Mouse (Mus musculus): ENCODE data around the gene Ddhd1.

Gene Ddhd1

DNA sequence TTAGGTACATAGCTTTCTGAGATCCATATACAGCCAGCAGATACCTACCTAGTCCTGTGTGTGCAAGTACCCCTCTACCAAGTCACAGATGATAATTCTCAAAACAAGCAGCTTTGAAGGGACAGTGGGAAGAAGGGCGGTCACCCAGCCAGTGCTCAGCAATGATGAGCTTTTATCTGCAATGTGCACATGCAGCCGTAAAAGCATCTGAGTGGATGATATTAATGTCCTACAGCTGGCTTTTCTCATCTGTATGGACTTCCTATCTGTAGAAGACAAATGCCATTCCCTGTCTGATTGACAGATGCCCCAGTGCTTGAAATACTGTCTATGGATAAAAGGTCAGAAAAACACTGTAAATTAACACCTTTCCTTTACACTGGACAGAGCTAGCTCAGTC lies 4.2 kb downstream of the Ddhd1 start:
- peaks cover 9% of the 10 kb centered on the region for H3K27me3 ChIP-seq (ENCODE audit: insufficient read depth, low read length)
- H3K9me3 ChIP-seq (ENCODE audit: low read length), result no peaks in the 10 kb centered on the region
- H3K36me3 ChIP-seq (ENCODE audit: insufficient read depth, low read length), result no peaks in the 10 kb centered on the region
- peaks cover 21% of the 10 kb centered on the region for H3K4me1 ChIP-seq (replicated peaks; ENCODE audit: low read depth, low read length)
- TF ChIP-seq CTCF (conservative IDR thresholded peaks at IDR 0.05; ENCODE audit: low read length) (no peak), POU5F1 (IDR thresholded peaks at IDR 0.05; ENCODE audit: borderline replicate concordance, low read length) (no peak), NANOG (IDR thresholded peaks at IDR 0.05; ENCODE audit: borderline replicate concordance, low read length) (no peak)
- H3K4me3 ChIP-seq (replicated peaks; ENCODE audit: low read length), result no peak overlapping the region

DNA sequence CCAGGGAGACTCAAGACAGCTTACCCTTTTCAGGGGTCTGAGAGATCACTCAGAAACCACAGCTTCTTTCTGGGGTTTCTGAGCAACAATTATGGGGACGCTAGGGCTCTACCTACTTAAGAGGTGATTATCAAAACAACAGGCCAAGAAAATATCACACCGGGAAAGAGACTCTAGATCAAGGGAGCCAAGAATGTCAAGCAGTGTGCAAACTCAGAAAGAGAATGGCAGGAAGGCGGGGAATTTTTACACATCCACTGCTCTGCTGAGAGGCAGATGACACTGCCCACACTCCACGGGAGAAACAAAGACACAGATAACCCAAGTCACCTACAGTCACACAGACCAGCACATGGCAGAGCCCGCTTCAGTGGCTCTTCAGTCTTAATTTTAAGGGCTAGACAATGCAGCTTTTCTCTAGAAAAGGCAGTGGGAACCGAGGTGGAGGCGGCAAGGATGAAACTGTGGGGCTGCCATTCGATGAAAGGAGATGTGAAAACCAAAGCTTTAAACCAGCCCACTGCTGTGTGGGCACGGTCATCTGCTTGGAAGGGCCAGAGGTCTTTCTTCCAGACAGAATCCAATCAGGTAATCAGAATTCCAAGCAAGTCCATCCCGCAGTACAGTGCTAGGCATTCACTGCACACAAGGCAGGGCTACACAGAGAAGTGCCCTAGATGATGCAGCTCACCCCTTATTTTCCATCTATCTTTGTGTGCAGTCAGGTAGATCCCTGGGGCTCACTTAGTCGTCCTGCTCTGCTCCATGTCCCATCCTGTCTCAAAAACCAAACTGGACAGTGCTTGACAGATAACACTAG lies 8.7 kb downstream of the Ddhd1 start:
- H3K4me3 ChIP-seq (replicated peaks; ENCODE audit: low read length), result no peak overlapping the region
- no peak for TF ChIP-seq CTCF (conservative IDR thresholded peaks at IDR 0.05; ENCODE audit: low read length)
- TF ChIP-seq NANOG (IDR thresholded peaks at IDR 0.05; ENCODE audit: borderline replicate concordance, low read length), result peak; percentile 58; the same call in 1 of the 2 replicates
- no peak for TF ChIP-seq POU5F1 (IDR thresholded peaks at IDR 0.05; ENCODE audit: borderline replicate concordance, low read length)
- no peaks in the 10 kb centered on the region for H3K9me3 ChIP-seq (ENCODE audit: low read length)
- no peaks in the 10 kb centered on the region for H3K36me3 ChIP-seq (ENCODE audit: insufficient read depth, low read length)
- no peaks in the 10 kb centered on the region for H3K27me3 ChIP-seq (ENCODE audit: insufficient read depth, low read length)
- peaks cover 14% of the 10 kb centered on the region for H3K4me1 ChIP-seq (replicated peaks; ENCODE audit: low read depth, low read length)

DNA sequence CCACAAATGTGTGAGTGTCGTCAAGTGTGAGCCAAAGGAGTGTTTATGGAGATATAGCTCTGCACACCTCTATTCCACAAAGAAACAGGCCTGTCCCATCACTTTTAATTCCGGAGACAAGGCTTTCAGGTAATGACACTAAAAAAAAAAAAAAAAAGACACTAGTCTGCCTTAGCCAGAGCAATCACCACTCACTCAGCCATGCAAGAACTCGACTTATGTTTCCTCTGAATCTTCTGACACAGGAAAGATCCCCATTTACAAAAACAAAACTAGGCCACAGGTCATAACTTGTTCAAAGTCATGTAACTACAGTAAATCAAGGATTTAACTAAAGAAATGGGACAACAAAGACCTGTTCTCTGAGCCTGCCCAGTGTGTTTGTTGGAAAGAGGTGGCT lies 9.8 kb downstream of the Ddhd1 start:
- H3K4me1 ChIP-seq (replicated peaks; ENCODE audit: low read depth, low read length), result peaks cover 17% of the 10 kb centered on the region
- H3K9me3 ChIP-seq (ENCODE audit: low read length), result no peaks in the 10 kb centered on the region
- H3K36me3 ChIP-seq (ENCODE audit: insufficient read depth, low read length), result no peaks in the 10 kb centered on the region
- H3K4me3 ChIP-seq (replicated peaks; ENCODE audit: low read length), result no peak overlapping the region
- TF ChIP-seq CTCF (conservative IDR thresholded peaks at IDR 0.05; ENCODE audit: low read length) (no peak), POU5F1 (IDR thresholded peaks at IDR 0.05; ENCODE audit: borderline replicate concordance, low read length) (no peak), NANOG (IDR thresholded peaks at IDR 0.05; ENCODE audit: borderline replicate concordance, low read length) (no peak)
- H3K27me3 ChIP-seq (ENCODE audit: insufficient read depth, low read length), result no peaks in the 10 kb centered on the region

DNA sequence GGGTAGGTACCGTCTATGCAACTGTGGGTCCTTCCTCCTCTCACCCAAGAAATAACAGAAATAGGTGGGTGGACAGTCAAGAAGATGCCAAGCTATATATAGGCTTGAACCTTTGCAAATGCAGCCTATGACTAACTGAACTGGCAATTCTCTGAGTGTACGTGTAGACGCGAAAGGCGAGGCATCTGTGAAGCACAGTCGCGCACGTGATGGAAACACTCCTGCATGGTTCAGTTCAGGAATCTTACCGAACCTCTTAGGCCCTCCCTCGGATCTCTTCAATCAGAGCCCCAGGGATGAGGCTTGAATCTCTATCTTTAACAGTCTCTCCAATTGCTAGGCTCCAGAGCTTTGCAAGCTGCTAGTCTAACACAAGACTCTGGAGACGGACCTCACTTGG lies 10.3 kb downstream of the Ddhd1 start:
- H3K4me3 ChIP-seq (replicated peaks; ENCODE audit: low read length), result no peak overlapping the region
- no peak for TF ChIP-seq CTCF (conservative IDR thresholded peaks at IDR 0.05; ENCODE audit: low read length)
- TF ChIP-seq POU5F1 (IDR thresholded peaks at IDR 0.05; ENCODE audit: borderline replicate concordance, low read length), result no peak
- peaks cover 17% of the 10 kb centered on the region for H3K4me1 ChIP-seq (replicated peaks; ENCODE audit: low read depth, low read length)
- H3K9me3 ChIP-seq (ENCODE audit: low read length), result no peaks in the 10 kb centered on the region
- no peaks in the 10 kb centered on the region for H3K27me3 ChIP-seq (ENCODE audit: insufficient read depth, low read length)
- no peaks in the 10 kb centered on the region for H3K36me3 ChIP-seq (ENCODE audit: insufficient read depth, low read length)

DNA sequence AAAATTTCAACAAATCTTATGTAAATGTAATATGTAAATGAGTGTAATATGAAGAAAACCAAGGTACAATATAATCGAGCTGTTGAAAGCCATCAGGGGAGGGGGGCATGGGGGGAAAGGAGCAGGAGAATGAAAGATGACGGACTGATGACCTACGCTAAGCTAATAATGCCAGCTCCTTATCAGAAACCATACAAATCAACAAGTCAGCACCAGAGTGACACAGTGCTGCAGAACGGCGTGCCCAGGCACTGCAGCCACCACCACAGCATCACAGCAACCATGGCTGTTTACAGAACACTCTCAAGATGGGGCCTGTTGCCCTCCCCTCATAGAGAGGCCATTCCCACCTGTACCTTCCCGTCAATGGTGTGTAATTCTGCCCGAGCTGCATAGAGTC lies 10.8 kb downstream of the Ddhd1 start:
- Histone ChIP-seq H3K4me1 (replicated peaks; ENCODE audit: low read depth, low read length) (peaks cover 19% of the 10 kb centered on the region), H3K27me3 (ENCODE audit: insufficient read depth, low read length) (no peaks in the 10 kb centered on the region), H3K4me3 (replicated peaks; ENCODE audit: low read length) (no peak overlapping the region), H3K36me3 (ENCODE audit: insufficient read depth, low read length) (no peaks in the 10 kb centered on the region), H3K9me3 (ENCODE audit: low read length) (no peaks in the 10 kb centered on the region)
- TF ChIP-seq CTCF (conservative IDR thresholded peaks at IDR 0.05; ENCODE audit: low read length) (no peak), POU5F1 (IDR thresholded peaks at IDR 0.05; ENCODE audit: borderline replicate concordance, low read length) (no peak), NANOG (IDR thresholded peaks at IDR 0.05; ENCODE audit: borderline replicate concordance, low read length) (no peak)

DNA sequence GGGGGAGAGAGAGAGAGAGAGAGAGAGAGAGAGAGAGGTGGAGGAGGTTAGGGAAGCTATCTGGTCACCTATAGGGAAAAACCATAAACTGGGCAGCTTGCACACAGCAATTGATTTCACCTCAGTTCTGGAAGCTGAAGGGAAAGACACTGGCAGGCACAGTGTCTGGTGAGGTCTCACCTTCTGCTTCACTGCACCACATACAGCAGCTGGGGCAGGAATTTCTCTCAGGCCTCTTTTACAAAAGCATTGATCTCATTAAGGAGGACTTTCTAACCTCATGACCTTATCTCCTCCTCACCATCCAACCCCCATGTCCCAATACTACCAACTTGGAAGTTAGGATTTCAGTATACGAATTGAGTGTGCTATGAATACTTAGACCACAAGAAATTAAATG lies 13.2 kb downstream of the Ddhd1 start:
- Histone ChIP-seq H3K9me3 (ENCODE audit: low read length) (no peaks in the 10 kb centered on the region), H3K36me3 (ENCODE audit: insufficient read depth, low read length) (no peaks in the 10 kb centered on the region), H3K4me1 (replicated peaks; ENCODE audit: low read depth, low read length) (peaks cover 21% of the 10 kb centered on the region), H3K27me3 (ENCODE audit: insufficient read depth, low read length) (no peaks in the 10 kb centered on the region), H3K4me3 (replicated peaks; ENCODE audit: low read length) (no peak overlapping the region)
- TF ChIP-seq NANOG (IDR thresholded peaks at IDR 0.05; ENCODE audit: borderline replicate concordance, low read length) (no peak), CTCF (conservative IDR thresholded peaks at IDR 0.05; ENCODE audit: low read length) (no peak), POU5F1 (IDR thresholded peaks at IDR 0.05; ENCODE audit: borderline replicate concordance, low read length) (no peak)

DNA sequence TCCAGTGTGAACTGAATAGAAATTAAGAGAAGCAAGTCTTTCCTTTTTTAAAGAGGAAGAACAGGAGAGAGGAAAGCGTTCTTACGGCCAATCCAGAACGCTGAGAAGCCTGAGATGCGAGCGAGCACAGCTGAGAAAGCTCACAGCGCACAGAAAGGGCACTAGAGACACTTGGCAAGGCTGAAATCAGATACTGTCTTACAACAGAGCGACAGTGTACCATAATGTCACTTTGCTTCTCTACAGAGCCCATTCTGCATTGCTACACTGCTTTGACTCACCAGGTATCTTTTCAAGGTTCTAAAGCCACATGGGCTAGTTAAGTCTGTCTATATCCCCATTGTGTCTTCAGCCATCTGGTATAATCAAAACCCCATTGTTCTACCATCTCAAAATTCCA lies 13.7 kb downstream of the Ddhd1 start:
- Histone ChIP-seq H3K27me3 (ENCODE audit: insufficient read depth, low read length) (no peaks in the 10 kb centered on the region), H3K36me3 (ENCODE audit: insufficient read depth, low read length) (no peaks in the 10 kb centered on the region), H3K4me1 (replicated peaks; ENCODE audit: low read depth, low read length) (peaks cover 16% of the 10 kb centered on the region), H3K4me3 (replicated peaks; ENCODE audit: low read length) (no peak overlapping the region), H3K9me3 (ENCODE audit: low read length) (no peaks in the 10 kb centered on the region)
- TF ChIP-seq CTCF (conservative IDR thresholded peaks at IDR 0.05; ENCODE audit: low read length) (no peak), NANOG (IDR thresholded peaks at IDR 0.05; ENCODE audit: borderline replicate concordance, low read length) (no peak), POU5F1 (IDR thresholded peaks at IDR 0.05; ENCODE audit: borderline replicate concordance, low read length) (no peak)

DNA sequence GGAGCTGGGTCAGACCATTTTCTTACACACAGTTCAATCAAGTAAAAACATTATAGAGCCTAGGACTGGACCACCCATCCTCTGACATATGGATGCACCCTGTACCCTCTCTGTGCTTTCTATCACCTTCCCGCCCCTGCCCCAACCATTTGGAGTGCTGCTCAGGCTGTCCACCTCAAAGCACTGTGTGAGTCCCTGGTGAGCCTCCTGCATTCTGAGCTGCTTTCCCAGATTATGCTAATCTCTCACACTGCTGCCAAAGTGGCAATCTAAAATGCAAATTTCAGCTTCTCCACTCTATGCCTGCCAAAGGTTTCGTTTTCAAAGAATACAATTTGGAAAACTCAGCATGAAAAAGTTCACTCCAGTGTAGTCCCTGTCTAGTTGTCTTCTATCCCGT lies 14.5 kb downstream of the Ddhd1 start:
- TF ChIP-seq POU5F1 (IDR thresholded peaks at IDR 0.05; ENCODE audit: borderline replicate concordance, low read length) (no peak), NANOG (IDR thresholded peaks at IDR 0.05; ENCODE audit: borderline replicate concordance, low read length) (no peak), CTCF (conservative IDR thresholded peaks at IDR 0.05; ENCODE audit: low read length) (no peak)
- Histone ChIP-seq H3K9me3 (ENCODE audit: low read length) (no peaks in the 10 kb centered on the region), H3K4me1 (replicated peaks; ENCODE audit: low read depth, low read length) (peaks cover 8% of the 10 kb centered on the region), H3K27me3 (ENCODE audit: insufficient read depth, low read length) (no peaks in the 10 kb centered on the region), H3K4me3 (replicated peaks; ENCODE audit: low read length) (no peak overlapping the region), H3K36me3 (ENCODE audit: insufficient read depth, low read length) (no peaks in the 10 kb centered on the region)

DNA sequence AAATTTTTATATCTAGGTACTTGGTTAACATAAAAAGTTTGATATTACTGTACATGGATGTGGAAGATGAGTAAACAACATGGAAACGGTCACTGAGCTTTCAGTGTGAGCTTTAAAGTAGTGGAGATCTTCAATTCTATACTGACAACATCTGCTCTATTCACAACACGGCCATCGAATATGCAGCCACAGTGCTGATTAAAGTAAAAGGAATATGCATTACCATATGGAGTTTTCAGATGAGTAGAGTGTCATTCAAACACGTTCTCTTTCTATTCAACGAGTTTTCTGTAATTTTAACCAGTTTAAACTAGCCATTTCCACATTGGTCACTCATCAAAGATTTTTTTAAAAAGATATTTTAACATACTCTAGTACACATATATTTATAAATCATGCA lies 15.1 kb downstream of the Ddhd1 start:
- no peak for TF ChIP-seq CTCF (conservative IDR thresholded peaks at IDR 0.05; ENCODE audit: low read length)
- no peak for TF ChIP-seq NANOG (IDR thresholded peaks at IDR 0.05; ENCODE audit: borderline replicate concordance, low read length)
- TF ChIP-seq POU5F1 (IDR thresholded peaks at IDR 0.05; ENCODE audit: borderline replicate concordance, low read length), result no peak
- no peaks in the 10 kb centered on the region for H3K9me3 ChIP-seq (ENCODE audit: low read length)

More for the DNA sequence above, 15.1 kb downstream of the Ddhd1 start:
- H3K36me3 ChIP-seq (ENCODE audit: insufficient read depth, low read length), result no peaks in the 10 kb centered on the region
- no peaks in the 10 kb centered on the region for H3K27me3 ChIP-seq (ENCODE audit: insufficient read depth, low read length)
- no peak overlapping the region for H3K4me3 ChIP-seq (replicated peaks; ENCODE audit: low read length)
- 0 out of 2 replicates have a peak, but pooled peaks cover 7% of the 10 kb centered on the region for H3K4me1 ChIP-seq (replicated peaks; ENCODE audit: low read depth, low read length)

All from E14TG2a.4 (cell line).